Mouse (Mus musculus): Measurements from ENCODE around the gene Arhgef38. TPM values are rescaled to one million over a fixed set of nuclear protein-coding genes. Genes with fewer than 3 reads are reported as not detected.

The Arhgef38 gene
- total RNA-seq, 2 experiments from 2014 or later: not detected

GRCm38 (mm10) chr3:133094305-133094704 is 140.4 kb downstream of the Arhgef38 start:
- no peak for ATAC-seq (replicated peaks; ENCODE audit: poor library complexity)

GRCm38 (mm10) chr3:133092936-133093335 is 141.8 kb downstream of the Arhgef38 start:
- ATAC-seq (replicated peaks; ENCODE audit: poor library complexity): peak; percentile 16; the same call in 1 of the 2 replicates

GRCm38 (mm10) chr3:133092274-133092853 is 142.4 kb downstream of the Arhgef38 start:
- peak; percentile 28 for ATAC-seq (replicated peaks; ENCODE audit: poor library complexity)

GRCm38 (mm10) chr3:133091664-133092273 is 143.0 kb downstream of the Arhgef38 start, which contains the start of the genes Ints12 and Gstcd:
Gene Ints12, plus strand, starts transcription at chr3:133091840.
Gene Gstcd, minus strand, starts transcription at chr3:133092033.
- peak; percentile 78 for ATAC-seq (replicated peaks; ENCODE audit: poor library complexity)

- peak; percentile 27 for ATAC-seq (replicated peaks; ENCODE audit: poor library complexity)
These were observed 143.6 kb downstream of the Arhgef38 start for GRCm38 (mm10) chr3:133091121-133091663.

- no peak for ATAC-seq (replicated peaks; ENCODE audit: poor library complexity)
These were observed 144.3 kb downstream of the Arhgef38 start for GRCm38 (mm10) chr3:133090247-133091120.

- peak; percentile 90 for ATAC-seq (replicated peaks; ENCODE audit: poor library complexity)
These were observed 148.9 kb downstream of the Arhgef38 start for GRCm38 (mm10) chr3:133085858-133086257.

GRCm38 (mm10) chr3:133082736-133083135 is 152.0 kb downstream of the Arhgef38 start:
- ATAC-seq (replicated peaks; ENCODE audit: poor library complexity): no peak

GRCm38 (mm10) chr3:133075560-133075959 is 159.2 kb downstream of the Arhgef38 start:
- peak; percentile 76 for ATAC-seq (replicated peaks; ENCODE audit: poor library complexity)

Other genes starting within 250 kb of the Arhgef38 start
- gene Ints12, start 143.1 kb downstream of the Arhgef38 start, total RNA-seq (2015): 23.1 and 24.0 TPM in 2 replicates
- gene Ints12, start 143.1 kb downstream of the Arhgef38 start, total RNA-seq (2017): 12.5 and 14.9 TPM in 2 replicates
- gene Gstcd, start 142.9 kb downstream of the Arhgef38 start, total RNA-seq (2015): 23.4 and 24.6 TPM in 2 replicates
- gene Gstcd, start 142.9 kb downstream of the Arhgef38 start, total RNA-seq (2017): 17.6 and 21.4 TPM in 2 replicates
- 74.3 and 77.4 TPM in 2 replicates for gene Ppa2, start 75.2 kb upstream of the Arhgef38 start, total RNA-seq (2015)
- gene Ppa2, start 75.2 kb upstream of the Arhgef38 start, total RNA-seq (2017): 70.4 and 79.6 TPM in 2 replicates

All from megakaryocyte progenitor cell, adult 5-6 weeks (primary cell).